Mouse (Mus musculus): Measurements from ENCODE around the gene Gfm1.

GRCm38 (mm10) chr3:67473438-67473837 lies 43.5 kb downstream of the Gfm1 start:
- TF ChIP-seq EP300 (IDR thresholded peaks at IDR 0.05; ENCODE audit: low read depth) (no peak), CTCF (IDR thresholded peaks at IDR 0.05; ENCODE audit: low read depth) (no peak)

Measured in liver, embryonic 14.5 days (tissue).